ENCODE assay signal across 19 mouse cellular contexts in the genomic region with DNA sequence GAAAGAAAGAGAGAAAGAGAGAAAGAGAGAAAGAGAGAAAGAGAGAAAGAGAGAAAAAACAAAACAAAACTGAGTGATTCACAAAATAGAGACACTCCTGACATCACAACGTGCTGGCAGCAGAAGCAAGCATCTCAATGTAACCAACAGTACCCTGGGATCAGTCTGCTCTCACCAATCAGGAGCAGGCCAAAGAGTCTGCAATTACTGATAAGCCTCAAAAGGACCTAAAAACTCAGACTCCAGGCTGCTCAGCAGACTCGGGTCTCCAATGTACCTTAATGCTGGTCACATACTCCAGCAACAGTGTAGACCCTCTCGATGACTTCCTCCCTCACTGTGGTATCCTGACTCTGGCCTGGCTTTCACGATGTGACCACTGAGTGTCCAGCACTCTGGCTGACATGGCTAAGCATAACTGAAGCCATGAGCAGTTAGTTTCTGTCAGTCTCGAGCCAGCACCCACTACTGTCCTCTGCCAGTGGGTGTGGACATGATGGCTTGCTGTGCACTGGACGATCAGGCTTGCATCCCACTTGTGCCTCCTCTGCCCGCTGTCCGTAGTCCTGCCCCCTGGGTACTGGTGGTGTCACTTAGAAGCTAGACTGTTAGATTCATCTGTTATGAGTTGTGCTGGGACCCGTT. TPM values are rescaled to one million over a fixed set of nuclear protein-coding genes. Genes with fewer than 3 reads are reported as not detected.
DNase-seq lines count a peak whose midpoint lies in the region; ATAC-seq and TF ChIP-seq lines count a peak whose summit lies in the region.
"Had no signal": no experiment of that assay in that cellular context is flagged by ENCODE, and none has a peak within 500 bp of the region (broad histone marks: within the 10 kb centered on the region; RNA-seq: fewer than 3 reads in every experiment).

No protein-coding gene starts in this region.

- no peaks in the 10 kb centered on the region for H3K36me3 ChIP-seq in G1E (replicated peaks)
- no peaks in the 10 kb centered on the region for H3K36me3 ChIP-seq in intestine, embryonic 16.5 days (ENCODE audit: control insufficient read depth, insufficient read depth, low read length)
- no peaks in the 10 kb centered on the region for H3K36me3 ChIP-seq in liver, embryonic 16.5 days (ENCODE audit: control insufficient read depth, insufficient read depth)
- no peaks in the 10 kb centered on the region for H3K36me3 ChIP-seq in hindbrain, embryonic 10.5 days
- H3K36me3 ChIP-seq: embryonic facial prominence, embryonic 15.5 days; hindbrain, embryonic 15.5 days; limb, embryonic 12.5 days had no signal

- no peak overlapping the region for H3K9ac ChIP-seq in intestine, embryonic 16.5 days (ENCODE audit: low read depth, low read length)
- H3K9ac ChIP-seq in liver, embryonic 16.5 days (ENCODE audit: low read depth, low read length), result peak overlapping the region; percentile 48; the same call in 1 of the 2 replicates
- H3K9ac ChIP-seq: embryonic facial prominence, embryonic 15.5 days; hindbrain, embryonic 15.5 days; limb, embryonic 12.5 days had no signal

- no peak overlapping the region for H3K4me2 ChIP-seq in intestine, embryonic 16.5 days (ENCODE audit: low read depth, low read length)
- peak overlapping the region; percentile 63 for H3K4me2 ChIP-seq in liver, embryonic 16.5 days (ENCODE audit: low read depth, low read length)
- H3K4me2 ChIP-seq: embryonic facial prominence, embryonic 15.5 days; hindbrain, embryonic 15.5 days; limb, embryonic 12.5 days; midbrain, embryonic 11.5 days had no signal

- 62% methylated on average over 9 of the region's 9 CpGs for WGBS in intestine, embryonic 16.5 days
- WGBS in liver, embryonic 16.5 days (ENCODE audit: insufficient replicate concordance), result 29% methylated on average over 9 of the region's 9 CpGs
- WGBS in hindbrain, embryonic 10.5 days, result 83% methylated on average over 9 of the region's 9 CpGs

- no peaks in the 10 kb centered on the region for H3K9me3 ChIP-seq in G1E (replicated peaks)
- no peaks in the 10 kb centered on the region for H3K9me3 ChIP-seq in intestine, embryonic 16.5 days (ENCODE audit: control insufficient read depth, low read length)
- H3K9me3 ChIP-seq in liver, embryonic 16.5 days (replicated peaks; ENCODE audit: control insufficient read depth, low read length), result no peaks in the 10 kb centered on the region
- no peaks in the 10 kb centered on the region for H3K9me3 ChIP-seq in hindbrain, embryonic 10.5 days
- H3K9me3 ChIP-seq: embryonic facial prominence, embryonic 15.5 days; hindbrain, embryonic 15.5 days; limb, embryonic 12.5 days had no signal

- H3K27me3 ChIP-seq in G1E (ENCODE audit: insufficient read depth, low read length), result peaks cover 18% of the 10 kb centered on the region; the same call in 1 of the 2 replicates
- no peaks in the 10 kb centered on the region for H3K27me3 ChIP-seq in intestine, embryonic 16.5 days (replicated peaks; ENCODE audit: control insufficient read depth, insufficient read depth, low read length)
- no peaks in the 10 kb centered on the region for H3K27me3 ChIP-seq in liver, embryonic 16.5 days (ENCODE audit: control insufficient read depth, insufficient read depth, low read depth, low read length)
- H3K27me3 ChIP-seq in hindbrain, embryonic 10.5 days (ENCODE audit: insufficient read depth, poor library complexity, severe bottlenecking), result no peaks in the 10 kb centered on the region
- H3K27me3 ChIP-seq: embryonic facial prominence, embryonic 15.5 days; hindbrain, embryonic 15.5 days; limb, embryonic 12.5 days had no signal

- peak; percentile 95 for ATAC-seq in G1E (ENCODE audit: extremely low read depth, insufficient number of reproducible peaks, low FRiP score, poor library complexity, severe bottlenecking)
- ATAC-seq in intestine, embryonic 16.5 days, result peak; percentile 56
- peak; percentile 87 for ATAC-seq in liver, embryonic 16.5 days (ENCODE audit: low read depth)
- ATAC-seq in cerebellum, adult (ENCODE audit: insufficient number of reproducible peaks, low FRiP score, low TSS enrichment), result no peak
- ATAC-seq: forebrain, embryonic 16.5 days had no signal

- no peak overlapping the region for H3K27ac ChIP-seq in intestine, embryonic 16.5 days (ENCODE audit: low read length)
- peak overlapping the region; percentile 97 for H3K27ac ChIP-seq in liver, embryonic 16.5 days (ENCODE audit: low read length)
- H3K27ac ChIP-seq in hindbrain, embryonic 10.5 days, result no peak overlapping the region
- H3K27ac ChIP-seq: embryonic facial prominence, embryonic 15.5 days; gastrocnemius, adult 2 months; hindbrain, embryonic 15.5 days; limb, embryonic 12.5 days had no signal

- DNase-seq in G1E (ENCODE audit: low spot score), result peak; percentile 89
- DNase-seq in c-Kit-negative CD71-positive TER-119-positive erythroid progenitor cells, embryonic 14.5 days (ENCODE audit: low read depth, low spot score), result peak; percentile 53
- no peak for DNase-seq in hindbrain, embryonic 10.5 days (ENCODE audit: low spot score)
- no peak for DNase-seq in left cerebral cortex, adult 9 months (ENCODE audit: low spot score in 2 of 2)
- DNase-seq in frontal cortex, postnatal 25 days (ENCODE audit: low spot score in 2 of 2), result no peak
- DNase-seq: adrenal gland, postnatal 36 days; cerebellum, adult 18-20 months; gastrocnemius, adult 2 months; heart, adult 18-20 months; lung, postnatal 10 days; thymus, adult 2 months had no signal

- H3K4me1 ChIP-seq in G1E (ENCODE audit: insufficient read depth, low read depth, low read length), result peaks cover 74% of the 10 kb centered on the region
- peaks cover 18% of the 10 kb centered on the region for H3K4me1 ChIP-seq in intestine, embryonic 16.5 days (ENCODE audit: control insufficient read depth, insufficient read depth, low read length)
- H3K4me1 ChIP-seq in liver, embryonic 16.5 days (ENCODE audit: control insufficient read depth, low read depth, low read length), result peaks cover 65% of the 10 kb centered on the region
- H3K4me1 ChIP-seq in hindbrain, embryonic 10.5 days (replicated peaks), result peaks cover 32% of the 10 kb centered on the region

- H3K4me3 ChIP-seq in G1E (ENCODE audit: low read depth, low read length), result peak overlapping the region; percentile 54; the same call in 1 of the 2 replicates
- no peak overlapping the region for H3K4me3 ChIP-seq in intestine, embryonic 16.5 days (ENCODE audit: low read length)
- H3K4me3 ChIP-seq in liver, embryonic 16.5 days (ENCODE audit: low read depth, low read length), result peak overlapping the region; percentile 13; the same call in 1 of the 2 replicates
- H3K4me3 ChIP-seq in hindbrain, embryonic 10.5 days, result no peak overlapping the region
- H3K4me3 ChIP-seq: embryonic facial prominence, embryonic 15.5 days; gastrocnemius, adult 2 months; hindbrain, embryonic 15.5 days; limb, embryonic 12.5 days had no signal

- TF ChIP-seq CTCF in G1E (IDR thresholded peaks at IDR 0.05; ENCODE audit: low read depth, low read length), result no peak

RNA-seq across cellular contexts. Expression of gene Dusp7, which starts 30.4 kb away (rescaled TPM):
- 49.3 and 50.4 TPM in 2 replicates for total RNA-seq in G1E (2014; fragmentation: Nextera tagmentation)
- total RNA-seq in G1E (2017), result 7.8 and 8.6 TPM in 2 replicates
- 27.3 and 32.5 TPM in 2 replicates for polyA plus RNA-seq in G1E (2012)
- 4.8 and 6.3 TPM in 2 replicates for polyA plus RNA-seq in intestine, embryonic 16.5 days (2015; fragmentation: Nextera tagmentation; extraction: Ambion mirVana)
- polyA plus RNA-seq in liver, embryonic 16.5 days (2015; fragmentation: Nextera tagmentation; extraction: Ambion mirVana), result 2.1 and 2.7 TPM in 2 replicates
- polyA plus RNA-seq in hindbrain, embryonic 10.5 days (2016; fragmentation: Nextera tagmentation; extraction: Ambion mirVana), result 16.1 and 16.6 TPM in 2 replicates

RNA-seq across cellular contexts. Expression of gene Rpl29, which starts 30.5 kb away (rescaled TPM):
- total RNA-seq in G1E (2014; fragmentation: Nextera tagmentation) (149 and 190 TPM in 2 replicates), G1E (2017) (81.1 and 107 TPM in 2 replicates)
- polyA plus RNA-seq in G1E (2012), result 29.5 and 38.8 TPM in 2 replicates
- polyA plus RNA-seq in intestine, embryonic 16.5 days (2015; fragmentation: Nextera tagmentation; extraction: Ambion mirVana), result 866 and 931 TPM in 2 replicates
- 452 and 501 TPM in 2 replicates for polyA plus RNA-seq in liver, embryonic 16.5 days (2015; fragmentation: Nextera tagmentation; extraction: Ambion mirVana)
- polyA plus RNA-seq in hindbrain, embryonic 10.5 days (2016; fragmentation: Nextera tagmentation; extraction: Ambion mirVana), result 912 and 973 TPM in 2 replicates

RNA-seq across cellular contexts. Expression of gene Acy1, which starts 39.3 kb away (rescaled TPM):
- total RNA-seq in G1E (2014; fragmentation: Nextera tagmentation) (6.0 and 11.6 TPM in 2 replicates), G1E (2017) (11.0 and 17.1 TPM in 2 replicates)
- polyA plus RNA-seq in G1E (2012), result 12.7 and 16.5 TPM in 2 replicates
- 59.8 and 59.9 TPM in 2 replicates for polyA plus RNA-seq in intestine, embryonic 16.5 days (2015; fragmentation: Nextera tagmentation; extraction: Ambion mirVana)
- polyA plus RNA-seq in liver, embryonic 16.5 days (2015; fragmentation: Nextera tagmentation; extraction: Ambion mirVana), result 34.3 and 36.5 TPM in 2 replicates
- polyA plus RNA-seq in hindbrain, embryonic 10.5 days (2016; fragmentation: Nextera tagmentation; extraction: Ambion mirVana), result 36.7 and 37.0 TPM in 2 replicates

RNA-seq across cellular contexts. Expression of gene Abhd14b, which starts 48.5 kb away (rescaled TPM):
- 6.9 and 7.7 TPM in 2 replicates for total RNA-seq in G1E (2014; fragmentation: Nextera tagmentation)
- total RNA-seq in G1E (2017), result 2.6 and 3.1 TPM in 2 replicates
- 2.3 and 3.1 TPM in 2 replicates for polyA plus RNA-seq in G1E (2012)
- polyA plus RNA-seq in intestine, embryonic 16.5 days (2015; fragmentation: Nextera tagmentation; extraction: Ambion mirVana), result 34.3 and 34.4 TPM in 2 replicates
- polyA plus RNA-seq in liver, embryonic 16.5 days (2015; fragmentation: Nextera tagmentation; extraction: Ambion mirVana), result 31.3 and 37.5 TPM in 2 replicates
- polyA plus RNA-seq in hindbrain, embryonic 10.5 days (2016; fragmentation: Nextera tagmentation; extraction: Ambion mirVana), result 5.7 and 6.0 TPM in 2 replicates

RNA-seq across cellular contexts. Expression of gene Abhd14a, which starts 48.7 kb away (rescaled TPM):
- total RNA-seq in G1E (2014; fragmentation: Nextera tagmentation) (4.8 and 5.7 TPM in 2 replicates), G1E (2017) (7.7 and 8.4 TPM in 2 replicates)
- polyA plus RNA-seq in G1E (2012), result 22.4 and 24.0 TPM in 2 replicates
- 50.2 and 52.0 TPM in 2 replicates for polyA plus RNA-seq in intestine, embryonic 16.5 days (2015; fragmentation: Nextera tagmentation; extraction: Ambion mirVana)
- 17.2 and 18.8 TPM in 2 replicates for polyA plus RNA-seq in liver, embryonic 16.5 days (2015; fragmentation: Nextera tagmentation; extraction: Ambion mirVana)
- 39.7 and 41.9 TPM in 2 replicates for polyA plus RNA-seq in hindbrain, embryonic 10.5 days (2016; fragmentation: Nextera tagmentation; extraction: Ambion mirVana)

Comparison
In these comparisons a context has a peak if more than half of its experiments do, and no peak if none do; other contexts are left out.
1. DNase-seq: peak in G1E (single experiment) and c-Kit-negative CD71-positive TER-119-positive erythroid progenitor cells, embryonic 14.5 days (single experiment); none in hindbrain, embryonic 10.5 days (single experiment), left cerebral cortex, adult 9 months (0 of 2) and frontal cortex, postnatal 25 days (0 of 2).
2. H3K4me3 ChIP-seq: peak in G1E (single experiment) and liver, embryonic 16.5 days (single experiment); none in intestine, embryonic 16.5 days (single experiment) and hindbrain, embryonic 10.5 days (single experiment).
3. RNA of gene Rpl29, which starts 30.5 kb away (polyA plus RNA-seq): 866 to 931 TPM in intestine, embryonic 16.5 days, 912 to 973 TPM in hindbrain, embryonic 10.5 days and 452 to 501 TPM in liver, embryonic 16.5 days; 29.5 to 38.8 TPM in G1E; every median in the first group is over 10 times any median in the second.